Mouse (Mus musculus) B cell, adult (primary cell): ENCODE data around the gene Gm49353. TPM values are rescaled to one million over a fixed set of nuclear protein-coding genes. Genes with fewer than 3 reads are reported as not detected.

Source experiments
- total RNA-seq: library from RNA; stranded (reverse); gene quantifications from 4 replicates; pipeline ENCODE4 v1.2.4, GENCODE M21; 2023; ENCODE audit not compliant: inconsistent age

The Gm49353 gene
- not detected in 4 replicates for total RNA-seq

GRCm38 (mm10) chr10:29198642-29199041, at the start of gene Gm49353:
TSS of gene Gm49353 (plus strand) at chr10:29198954.

GRCm38 (mm10) chr10:29211453-29211852, 12.7 kb downstream of the Gm49353 start, which contains the start of gene 9330159F19Rik:
TSS of gene 9330159F19Rik (plus strand) at chr10:29211606.

Other genes starting within 250 kb of the Gm49353 start
- gene 2310057J18Rik, start 212.7 kb upstream of the Gm49353 start, total RNA-seq, result not detected in 4 replicates
- gene Soga3, start 55.1 kb upstream of the Gm49353 start, total RNA-seq, result not detected in 4 replicates
- gene 9330159F19Rik, start 12.7 kb downstream of the Gm49353 start, total RNA-seq, result not detected in 4 replicates
- 6.8 to 18.4 TPM (median 11.3 TPM) in 4 replicates for gene Echdc1, start 114.2 kb downstream of the Gm49353 start, total RNA-seq
- gene Rnf146, start 163.5 kb downstream of the Gm49353 start, total RNA-seq, result 68.9 to 81.0 TPM (median 74.2 TPM) in 4 replicates